Mouse (Mus musculus) brain, embryonic 14.5 days (tissue): Measurements from ENCODE around the gene Hoxa9.

Experiments
- CTCF ChIP-seq: fragments of 200-500 bp; IDR thresholded peaks from 2 replicates; pipeline ENCODE4 v1.5.1; 2012; ENCODE audit warnings: inconsistent platforms, mild to moderate bottlenecking, moderate library complexity, borderline replicate concordance; ENCODE audit not compliant: insufficient read depth, insufficient read length; ENCODE audit errors: extremely low read depth
- POLR2A ChIP-seq: fragments of 200-500 bp; IDR thresholded peaks from 2 replicates; pipeline ENCODE4 v1.6.1; 2012; ENCODE audit warnings: mild to moderate bottlenecking, inconsistent platforms, borderline replicate concordance; ENCODE audit not compliant: poor library complexity, insufficient read depth, insufficient read length, severe bottlenecking; ENCODE audit errors: extremely low read depth

GRCm38 (mm10) chr6:52214271-52214670, 16.6 kb downstream of the Hoxa9 start:
- TF ChIP-seq CTCF = no peak
- TF ChIP-seq POLR2A = no peak
